Mouse (Mus musculus) heart, postnatal 0 days (tissue): Measurements from ENCODE around the gene Fbxl4.
A peak's percentile ranks its signal among the peaks of the same experiment; 100 is the strongest.

Experiments used
- CTCF ChIP-seq: IDR thresholded peaks from 2 replicates; pipeline ENCODE4 v1.5.1; 2016; ENCODE audit warnings: antibody characterized with exemption, control low read depth, low read depth
- EP300 ChIP-seq: IDR thresholded peaks from 2 replicates; pipeline ENCODE4 v1.6.1; 2016; ENCODE audit warnings: antibody characterized with exemption, low read depth

DNA sequence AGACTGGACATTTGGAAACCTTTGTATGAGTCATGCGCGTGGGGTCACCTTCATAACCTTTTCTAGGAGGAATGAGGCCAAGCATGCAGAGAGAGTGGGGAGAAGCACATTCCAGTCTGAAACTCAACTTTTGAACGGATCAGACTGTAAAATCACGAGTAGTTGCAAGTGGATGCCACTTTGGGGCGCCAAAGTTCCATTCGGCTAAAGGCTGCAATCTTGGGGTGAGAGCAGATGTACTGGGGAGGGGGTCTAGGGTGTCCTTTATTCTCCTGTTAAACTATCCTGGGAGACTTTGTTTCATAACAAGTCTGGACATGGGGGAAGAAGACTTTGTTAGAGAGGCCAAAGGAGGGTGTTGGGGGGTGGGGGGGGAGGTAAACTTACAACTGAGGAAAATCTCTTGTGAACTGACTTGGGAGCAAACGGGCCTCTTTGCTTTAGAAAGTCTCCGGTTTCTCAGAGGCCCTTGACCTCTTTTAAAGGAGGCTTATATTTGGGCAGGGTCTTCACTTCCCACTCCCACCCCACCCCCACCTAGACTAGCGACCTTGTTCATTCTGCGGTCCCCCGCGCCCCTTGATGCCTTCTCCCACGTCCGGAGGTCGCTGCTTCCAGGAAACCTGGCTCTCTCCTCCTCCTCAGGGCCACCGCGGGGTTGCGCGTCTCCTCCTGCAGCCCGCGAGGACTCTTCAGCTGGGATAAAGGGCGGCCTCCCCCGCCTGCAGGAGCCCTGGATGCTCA, 119.8 kb downstream of the Fbxl4 start:
- TF ChIP-seq CTCF (peak; percentile 80), EP300 (no peak)
